Mouse (Mus musculus): ENCODE measurements around the gene Rit1.
A peak's percentile ranks its signal among the peaks of the same experiment; 100 is the strongest.
"Not testable (repeated sequence)": the region's sequence is repeated elsewhere in the genome, so short reads cannot be mapped to it uniquely, and the experiment has no call there.

Gene Rit1

DNA sequence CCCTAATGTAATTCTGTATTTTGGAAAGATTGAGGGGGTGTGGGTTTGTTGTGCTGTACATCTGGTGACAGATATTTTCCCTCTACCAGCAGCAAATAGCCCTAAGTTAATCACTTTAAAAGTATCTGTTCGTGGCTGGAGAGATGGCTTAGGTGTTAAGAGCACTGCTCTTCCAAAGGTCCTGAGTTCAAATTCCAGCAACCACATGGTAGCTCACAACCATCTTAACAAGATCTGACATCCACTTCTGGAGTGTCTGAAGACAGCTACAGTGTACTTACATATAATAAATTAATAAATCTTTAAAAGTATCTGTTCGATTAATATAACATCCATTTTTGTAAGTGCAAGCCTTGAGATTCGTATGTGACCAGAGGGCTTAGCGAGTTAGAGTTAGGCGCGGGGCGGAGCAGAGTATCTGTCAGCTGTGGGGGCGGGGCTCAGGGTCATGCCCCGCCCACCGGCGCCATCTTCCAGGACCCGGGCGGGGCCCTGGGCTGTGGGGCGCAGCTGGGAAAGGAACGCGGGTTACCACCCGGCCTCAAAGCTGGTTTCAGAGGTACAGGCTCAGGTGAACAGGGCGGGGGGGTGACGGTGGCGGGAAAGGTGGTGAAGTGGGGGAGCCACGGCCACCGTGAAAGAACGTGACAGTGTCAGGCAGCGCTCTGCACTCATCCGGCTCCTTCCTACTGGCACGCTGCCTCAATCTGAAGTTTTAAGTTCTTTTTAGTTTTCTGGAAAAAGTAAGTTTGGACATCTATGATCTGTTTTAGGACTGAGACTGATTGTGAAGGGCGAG is at the start of gene Rit1:
Gene Rit1, plus strand, starts transcription at position 440 of the 799 bp plus-strand sequence.
- peak; percentile 54 for DNase-seq (ENCODE audit: low read depth, low spot score)

DNA sequence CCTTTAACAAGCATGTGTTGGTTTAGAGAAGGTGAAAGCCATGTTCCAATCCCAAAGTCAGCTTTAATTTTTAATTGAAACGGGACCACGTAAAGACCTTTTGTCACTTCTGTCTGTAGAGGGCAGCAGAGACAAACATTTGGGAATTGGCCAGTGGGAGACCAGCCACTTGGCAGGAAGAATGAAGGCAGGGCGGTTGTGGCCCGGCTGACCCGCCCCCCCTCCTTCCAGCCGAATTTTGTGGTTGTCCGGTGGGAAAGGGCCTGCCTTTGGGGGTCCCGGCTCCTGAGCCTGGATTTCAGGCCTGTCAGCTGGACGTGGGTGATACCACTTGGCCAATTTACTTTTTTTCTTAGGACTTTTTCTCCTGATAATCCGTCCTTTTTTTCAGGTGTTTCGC is 39.2 kb upstream of the Rit1 start:
- DNase-seq (ENCODE audit: low read depth, low spot score): peak; percentile 45

DNA sequence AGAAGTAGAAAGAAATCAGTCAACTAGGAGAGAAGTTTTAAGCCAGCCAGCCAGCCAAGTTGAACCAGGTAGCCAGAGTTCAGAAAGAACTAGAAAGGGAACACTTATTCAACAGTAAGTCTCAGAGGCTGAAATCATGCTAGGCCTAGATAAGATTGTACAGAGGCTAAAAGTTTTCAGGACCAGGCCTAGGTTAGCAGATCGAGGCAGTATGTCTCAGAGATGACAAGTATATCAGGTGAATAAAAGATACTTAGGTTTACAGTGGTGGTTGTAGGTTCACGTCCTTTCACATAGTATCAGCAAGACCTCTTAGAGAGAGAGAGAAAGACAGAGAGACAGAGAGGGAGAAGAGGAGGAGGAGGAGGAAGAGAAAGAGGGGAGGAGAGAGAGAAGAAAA is 32.8 kb upstream of the Rit1 start:
- DNase-seq (ENCODE audit: low read depth, low spot score): no peak

DNA sequence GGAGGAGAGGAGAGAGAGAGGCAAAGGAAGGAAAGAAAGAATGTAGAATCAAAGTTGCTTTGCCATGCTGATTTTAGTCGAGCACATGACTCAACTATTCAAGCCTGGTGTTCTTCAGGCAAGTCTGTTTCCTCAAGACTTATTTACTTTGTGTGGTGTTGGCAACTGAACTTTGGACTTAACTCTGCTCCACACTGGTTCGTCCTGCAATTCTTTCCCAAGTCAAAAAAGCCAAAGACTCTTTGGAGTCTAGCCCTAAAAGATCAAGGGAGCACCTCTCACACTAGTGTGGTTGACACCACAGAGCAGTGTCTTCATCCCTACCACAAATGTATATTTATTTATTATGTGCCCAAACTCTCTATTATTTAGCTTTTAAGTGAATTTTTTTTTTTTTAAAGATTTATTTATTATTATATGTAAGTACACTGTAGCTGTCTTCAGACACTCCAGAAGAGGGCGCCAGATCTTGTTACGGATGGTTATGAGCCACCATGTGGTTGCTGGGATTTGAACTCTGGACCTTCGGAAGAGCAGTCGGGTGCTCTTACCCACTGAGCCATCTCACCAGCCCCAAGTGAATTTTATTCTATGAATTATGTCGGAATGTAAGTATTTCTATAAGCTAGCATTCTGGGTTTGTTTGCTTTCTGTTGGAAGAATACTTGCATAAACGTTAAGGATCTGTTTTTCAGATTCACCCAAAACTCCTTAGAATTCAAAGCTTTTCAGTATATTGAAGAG is 32.2 kb upstream of the Rit1 start:
- no peak for DNase-seq (ENCODE audit: low read depth, low spot score)

DNA sequence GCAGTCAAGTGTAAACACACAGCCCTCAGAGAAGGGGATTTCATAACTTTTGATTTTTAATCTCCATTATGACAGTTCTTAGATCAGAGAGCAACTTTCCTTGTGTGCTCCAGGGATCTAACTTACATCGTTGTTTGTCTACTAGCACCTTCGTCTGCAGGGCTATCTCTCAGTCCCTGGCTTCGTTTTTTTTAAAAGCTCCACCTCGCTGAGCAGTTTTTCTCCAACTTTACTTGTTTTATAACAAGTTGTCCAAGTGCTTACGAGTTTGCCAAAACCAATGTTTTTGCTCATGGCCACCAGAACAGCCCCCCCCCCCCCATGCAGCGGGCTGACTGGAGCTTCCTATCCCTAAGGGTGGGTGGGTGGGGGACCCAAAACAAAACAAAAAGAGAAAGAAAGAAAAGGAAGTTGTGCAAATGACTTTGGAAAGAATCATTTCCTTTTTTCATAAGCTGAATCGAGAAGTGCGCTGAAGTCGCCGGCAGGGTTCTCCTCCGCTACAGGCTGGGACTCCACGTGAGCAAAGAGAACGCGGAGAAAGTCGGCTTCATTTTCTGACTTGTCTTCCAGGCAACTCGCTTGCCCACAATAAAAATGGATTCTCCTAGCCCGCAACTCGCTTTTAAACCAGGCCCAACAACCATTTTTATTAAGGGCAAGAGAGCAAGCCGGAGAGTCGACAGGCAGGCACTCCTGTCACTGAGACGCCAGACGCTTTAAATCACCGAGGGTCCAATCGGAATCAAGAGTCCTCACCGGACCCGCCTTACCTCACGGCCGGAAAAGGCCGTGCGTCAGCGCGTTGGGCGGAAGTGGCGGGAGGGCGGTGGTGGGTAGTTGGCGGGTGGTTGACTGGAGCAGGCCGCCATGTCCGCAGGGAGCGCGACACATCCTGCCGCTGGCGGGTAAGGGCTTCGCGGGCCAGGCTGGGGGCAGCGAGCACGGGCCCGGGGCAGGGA is 31.4 kb upstream of the Rit1 start, which contains the start of gene Khdc4:
Gene Khdc4, plus strand, starts transcription at position 824 of the 962 bp plus-strand sequence.
- DNase-seq (ENCODE audit: low read depth, low spot score): peak; percentile 98

DNA sequence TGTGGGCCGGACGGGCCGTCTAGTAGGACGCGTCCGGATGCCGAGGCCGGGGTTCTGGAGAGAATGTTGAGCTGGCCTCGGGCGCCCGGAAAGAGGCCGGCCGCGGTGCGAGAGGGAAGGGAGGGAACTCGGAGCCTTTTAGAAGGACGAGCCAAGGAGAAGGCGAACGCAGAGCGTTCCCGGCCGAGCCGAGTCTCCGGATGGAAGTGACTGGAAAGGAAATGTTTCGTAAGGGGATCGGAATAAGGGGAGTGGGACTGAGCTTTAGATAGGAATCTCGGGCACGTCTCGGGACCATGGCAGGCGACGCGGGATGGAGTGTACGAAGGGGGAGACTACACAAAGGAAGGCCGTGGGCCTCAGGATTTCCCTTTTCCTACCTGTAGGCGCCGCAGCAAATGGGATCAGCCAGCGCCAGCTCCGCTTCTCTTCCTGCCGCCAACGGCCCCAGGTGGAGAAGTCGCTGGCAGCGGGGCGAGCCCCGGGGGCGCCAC is 30.6 kb upstream of the Rit1 start:
- DNase-seq (ENCODE audit: low read depth, low spot score): peak; percentile 18

DNA sequence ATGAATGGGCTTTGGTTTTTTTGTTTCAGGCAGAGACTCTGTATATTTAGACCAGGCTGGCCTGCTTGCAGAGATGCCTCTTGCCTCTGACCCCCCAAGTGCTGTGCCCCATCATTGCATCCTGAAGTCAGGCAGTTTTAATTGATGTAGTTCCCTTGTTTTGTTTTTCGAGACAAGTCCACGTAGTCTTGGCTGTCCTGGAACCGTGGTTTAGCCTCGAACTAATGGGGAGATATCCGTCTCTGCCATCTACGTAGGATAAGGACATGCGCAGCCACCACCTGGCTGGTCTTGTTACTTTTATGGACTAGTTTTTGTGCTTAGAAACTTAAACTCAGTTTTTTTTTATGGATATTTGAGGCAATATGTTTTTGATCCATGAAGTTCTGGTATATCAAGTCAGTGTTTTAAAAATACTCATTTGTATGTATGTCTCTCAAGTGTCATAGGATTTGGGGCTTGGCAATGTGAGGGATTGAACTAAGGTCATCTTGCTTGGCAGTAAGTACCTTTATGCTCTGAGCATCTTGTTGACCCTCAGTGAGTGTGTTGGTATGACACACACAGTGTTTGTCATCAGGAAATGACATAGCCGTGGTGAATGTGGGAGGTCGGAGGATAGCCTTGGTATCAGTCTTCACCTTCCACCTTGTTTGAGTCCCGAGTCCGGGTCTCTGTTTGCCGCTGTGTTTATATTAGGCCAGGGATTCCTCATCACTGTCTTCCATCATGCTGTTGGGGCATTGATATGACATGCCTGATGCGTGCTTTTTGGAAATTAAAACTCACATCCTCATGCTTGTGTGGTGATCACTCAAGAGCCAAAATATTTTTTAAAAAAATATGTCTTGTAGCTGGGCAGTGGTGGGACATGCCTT is 29.7 kb upstream of the Rit1 start:
- no peak for DNase-seq (ENCODE audit: low read depth, low spot score)

DNA sequence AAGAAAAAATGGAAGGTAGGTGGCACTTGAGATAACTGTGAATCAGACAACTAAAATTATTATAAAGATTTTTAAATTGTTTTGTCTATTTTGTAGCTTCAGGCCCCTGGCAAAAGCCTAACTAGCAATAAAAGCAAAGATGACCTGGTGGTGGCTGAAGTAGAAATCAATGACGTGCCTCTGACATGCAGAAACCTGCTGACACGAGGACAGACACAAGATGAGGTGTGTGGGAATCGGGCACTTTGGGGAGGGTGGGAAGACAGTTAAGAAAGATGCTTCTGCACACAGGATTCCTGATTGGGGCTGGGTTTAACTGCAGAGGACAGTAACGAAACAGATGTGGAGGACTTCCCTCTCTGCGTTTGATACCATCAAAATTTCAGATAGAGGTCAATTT is 27.6 kb upstream of the Rit1 start:
- DNase-seq (ENCODE audit: low read depth, low spot score): no peak

DNA sequence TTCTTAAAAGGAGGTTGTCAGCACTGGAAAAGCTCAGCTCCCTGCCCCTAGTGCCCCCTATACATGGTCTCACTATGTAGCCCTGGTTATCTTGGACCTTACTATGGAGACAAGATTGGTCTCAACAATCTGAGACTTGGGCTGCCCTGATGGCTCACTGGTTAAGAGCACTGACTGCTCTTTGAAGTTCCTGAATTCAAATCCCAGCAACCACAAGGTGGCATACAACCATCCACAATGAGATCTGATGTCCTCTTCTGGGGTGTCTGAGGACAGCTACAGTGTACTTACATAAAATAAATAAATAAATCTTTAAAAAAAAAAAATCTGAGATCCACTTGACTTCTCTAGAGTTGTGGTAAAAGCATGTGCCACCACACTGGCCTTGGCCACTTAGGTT is 21.1 kb upstream of the Rit1 start:
- DNase-seq (ENCODE audit: low read depth, low spot score): no peak

DNA sequence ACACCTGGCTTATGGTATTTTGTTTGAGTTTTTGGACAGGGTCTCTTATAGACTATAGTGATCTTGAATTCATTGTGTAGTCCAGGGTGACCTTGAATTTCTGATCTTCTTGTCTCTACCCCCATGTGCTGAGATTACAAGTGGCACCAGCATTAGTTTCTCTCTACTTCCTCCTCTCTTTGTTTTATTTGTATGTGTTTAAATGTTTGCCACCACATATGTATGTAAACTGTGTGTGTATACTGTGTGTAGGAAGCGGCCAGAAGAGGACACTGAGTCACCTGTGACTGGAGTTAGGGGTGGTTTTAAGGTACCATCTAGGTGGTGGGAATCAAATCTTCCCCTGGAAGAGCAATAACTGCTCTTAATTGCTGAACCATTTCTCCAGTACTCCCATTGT is 18.6 kb upstream of the Rit1 start:
- DNase-seq (ENCODE audit: low read depth, low spot score): no peak

DNA sequence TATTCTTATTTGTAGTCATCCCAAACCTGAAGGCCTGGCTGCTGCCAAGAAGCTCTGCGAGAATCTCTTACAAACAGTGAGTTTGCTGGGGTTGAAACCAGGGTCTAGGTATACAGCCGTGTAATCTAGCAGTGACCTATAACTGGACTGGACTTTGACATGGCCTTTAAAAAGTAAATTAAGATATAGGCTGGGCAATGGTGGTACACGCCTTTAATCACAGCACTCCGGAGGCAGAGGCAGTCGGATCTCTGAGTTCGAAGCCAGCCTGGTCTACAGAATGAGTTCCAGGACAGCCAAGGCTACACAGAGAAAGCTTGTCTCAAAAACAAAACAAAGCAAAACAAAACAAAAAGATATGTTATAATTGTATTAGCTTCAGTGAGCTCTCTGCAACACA is 17.8 kb upstream of the Rit1 start:
- no peak for DNase-seq (ENCODE audit: low read depth, low spot score)

DNA sequence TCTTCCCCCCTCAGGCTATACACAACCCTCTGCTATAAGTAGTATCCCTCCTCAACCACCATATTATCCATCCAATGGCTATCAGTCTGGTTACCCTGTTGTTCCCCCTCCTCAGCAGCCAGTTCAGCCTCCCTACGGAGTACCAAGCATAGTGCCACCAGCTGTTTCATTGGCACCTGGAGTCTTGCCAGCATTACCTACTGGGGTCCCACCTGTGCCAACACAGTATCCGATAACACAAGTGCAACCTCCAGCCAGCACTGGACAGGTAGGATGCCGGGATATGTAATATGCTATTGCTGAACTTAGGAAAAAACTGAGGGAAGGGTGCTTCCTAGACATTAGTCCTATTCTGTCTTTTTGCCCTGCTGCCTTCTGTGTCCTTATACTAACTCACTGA is 16.4 kb upstream of the Rit1 start:
- no peak for DNase-seq (ENCODE audit: low read depth, low spot score)

DNA sequence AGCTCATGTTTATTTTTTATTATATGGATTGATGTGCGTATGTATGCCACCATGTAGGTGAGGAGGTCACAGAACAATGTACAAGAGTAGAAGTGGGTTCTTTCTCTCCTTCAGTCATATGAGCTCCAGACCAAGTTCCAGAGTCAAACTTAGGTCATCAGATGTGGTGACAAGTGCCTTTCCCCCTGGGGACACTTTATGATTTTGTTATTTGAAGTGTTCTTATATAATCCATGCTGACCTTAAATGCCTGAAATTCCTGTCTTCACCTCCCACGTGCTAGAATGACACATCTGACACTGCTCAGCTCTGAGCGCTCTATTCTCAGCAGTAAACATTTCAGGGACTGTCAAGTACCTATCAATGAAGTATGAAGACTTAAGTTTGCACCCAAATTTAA is 15.4 kb upstream of the Rit1 start:
- no peak for DNase-seq (ENCODE audit: low read depth, low spot score)

DNA sequence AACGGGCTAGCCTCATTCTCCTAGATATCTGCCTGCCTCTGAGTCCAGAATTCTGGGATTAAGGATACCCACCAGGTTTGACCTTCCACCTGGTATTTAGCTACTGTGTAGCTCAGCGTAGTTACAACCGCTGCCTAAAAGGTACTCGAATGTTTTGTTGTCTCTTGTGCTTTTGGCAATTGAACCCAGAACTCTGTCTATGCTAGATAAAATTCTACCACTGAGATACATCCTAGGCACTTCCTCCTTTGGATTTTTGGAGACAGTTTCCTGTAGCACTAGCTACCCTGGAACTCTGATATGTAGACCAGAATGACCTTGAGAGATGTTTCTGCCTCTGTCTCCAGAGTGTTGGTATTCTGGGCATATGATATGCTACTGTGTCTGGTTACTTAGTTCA is 2.9 kb upstream of the Rit1 start:
- no peak for DNase-seq (ENCODE audit: low read depth, low spot score)

DNA sequence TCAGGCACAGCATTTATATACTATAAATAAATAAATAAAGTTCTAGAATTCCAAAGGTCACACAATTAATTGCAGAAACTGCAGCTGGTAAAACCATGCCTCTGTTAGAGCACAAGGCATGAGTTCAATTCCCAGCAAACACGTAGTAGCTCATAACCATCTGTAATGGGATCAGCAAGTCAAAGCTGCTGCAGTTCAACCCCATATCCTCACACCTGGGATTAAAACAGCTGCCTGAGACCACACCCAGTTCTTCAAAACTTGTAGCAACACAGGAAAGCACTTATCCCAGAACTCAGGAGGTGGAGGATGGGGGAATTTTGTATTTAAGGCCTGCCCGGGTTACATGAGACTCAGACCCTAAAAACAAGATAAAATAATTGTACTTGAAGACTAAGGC is 1.9 kb upstream of the Rit1 start:
- DNase-seq (ENCODE audit: low read depth, low spot score): no peak

DNA sequence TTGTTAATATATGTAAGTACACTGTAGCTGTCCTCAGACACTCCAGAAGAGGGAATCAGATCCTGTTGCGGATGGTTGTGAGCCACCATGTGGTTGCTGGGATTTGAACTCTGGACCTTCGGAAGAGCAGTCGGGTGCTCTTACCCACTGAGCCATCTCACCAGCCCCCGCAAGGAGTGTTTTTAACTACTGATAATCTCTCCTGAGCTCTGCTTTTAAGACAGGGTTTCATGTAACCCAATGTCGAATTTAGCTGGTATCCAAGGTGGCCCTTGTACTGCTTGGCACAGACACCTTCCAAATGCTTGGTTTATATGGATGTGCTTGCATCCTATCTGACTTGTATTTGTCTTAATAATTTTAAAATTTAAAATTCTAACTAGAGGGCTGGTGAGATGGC is 922 bp upstream of the Rit1 start:
- not testable (repeated sequence) for DNase-seq (ENCODE audit: low read depth, low spot score)

DNA sequence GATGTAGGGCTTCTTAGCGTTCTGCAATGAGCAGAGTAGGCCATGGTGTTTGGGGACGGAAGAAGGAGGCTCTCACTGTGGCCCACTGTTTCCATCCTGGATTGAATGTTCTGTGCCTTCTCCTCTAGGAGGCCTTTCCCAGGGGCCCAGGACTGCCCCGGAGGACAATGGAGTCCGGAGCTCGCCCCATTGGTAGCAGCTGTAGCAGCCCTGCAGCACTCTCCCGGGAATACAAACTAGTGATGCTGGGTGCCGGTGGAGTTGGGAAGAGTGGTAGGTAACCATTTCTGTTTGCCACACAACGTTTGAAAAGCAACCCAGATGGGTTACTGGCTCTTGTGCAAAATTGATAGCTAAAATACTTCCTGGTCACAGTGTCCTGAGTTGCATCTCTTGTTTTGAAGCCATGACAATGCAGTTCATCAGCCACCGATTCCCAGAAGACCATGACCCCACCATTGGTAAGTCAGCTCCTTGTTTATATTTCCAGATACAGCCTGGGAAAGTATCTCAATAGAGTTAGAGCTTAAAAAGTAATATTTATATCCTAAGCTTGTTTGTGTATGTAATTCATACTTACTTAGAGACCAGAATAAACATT is 660 bp downstream of the Rit1 start:
- DNase-seq (ENCODE audit: low read depth, low spot score): peak; percentile 3

DNA sequence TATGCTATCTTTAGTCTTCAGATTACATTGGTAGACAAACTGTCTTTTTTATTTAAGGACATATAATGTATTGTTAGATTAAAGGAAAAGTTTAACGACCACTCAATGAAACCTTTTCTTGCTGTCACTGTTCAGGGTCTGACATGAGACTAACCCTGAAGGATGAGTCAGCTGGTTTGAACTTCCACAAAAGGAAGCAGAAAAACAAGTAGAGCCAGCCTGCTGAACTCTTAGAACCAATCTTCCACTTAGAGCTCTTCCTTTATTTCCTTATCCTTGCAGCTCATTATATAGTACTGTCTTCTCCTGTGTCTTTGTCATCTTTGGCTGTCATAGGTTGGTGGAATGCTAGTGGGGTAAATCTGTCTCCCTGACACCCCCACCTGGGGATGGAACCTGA is 1.2 kb downstream of the Rit1 start:
- no peak for DNase-seq (ENCODE audit: low read depth, low spot score)

DNA sequence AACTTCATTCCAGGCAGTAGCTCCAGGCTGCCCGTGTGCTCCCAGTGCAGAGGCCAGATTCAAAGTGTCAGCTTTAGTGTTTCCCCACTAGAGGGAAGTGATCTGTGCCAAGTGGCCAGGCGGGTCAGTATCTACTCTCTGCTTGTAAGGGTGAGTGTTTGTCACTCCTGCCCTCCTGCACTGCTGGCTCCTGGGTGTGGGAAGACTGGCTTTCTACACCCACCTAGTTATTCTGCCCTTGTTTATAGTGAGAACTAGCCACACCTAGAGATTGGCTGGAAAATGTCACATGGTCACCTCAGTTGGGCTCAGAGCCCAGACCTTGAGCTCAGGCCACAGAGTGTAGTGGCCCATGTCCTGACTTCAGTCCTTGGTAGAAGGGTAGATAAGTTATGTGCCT is 2.5 kb downstream of the Rit1 start:
- DNase-seq (ENCODE audit: low read depth, low spot score): no peak

DNA sequence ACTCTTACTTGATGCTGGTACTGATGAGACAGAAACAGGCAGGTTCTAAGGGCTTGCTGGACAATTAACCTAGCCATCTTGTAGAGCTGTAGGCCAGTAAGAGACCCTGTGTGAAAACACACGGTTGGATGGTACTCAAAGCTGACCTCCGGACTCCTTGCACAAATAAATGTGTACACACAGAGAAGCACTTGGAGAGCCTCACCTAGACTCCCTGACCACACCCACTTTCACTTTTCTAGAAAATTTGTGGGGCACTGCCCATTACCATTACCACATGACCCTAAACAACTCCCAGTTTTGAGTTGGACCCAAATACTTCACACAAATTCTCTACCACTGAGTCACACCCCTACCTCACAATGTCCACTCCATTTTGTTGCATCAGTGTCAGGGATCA is 19.9 kb downstream of the Rit1 start:
- no peak for DNase-seq (ENCODE audit: low read depth, low spot score)
